Mouse (Mus musculus): ENCODE results near the gene Fam205a1. TPM values are rescaled to one million over a fixed set of nuclear protein-coding genes. Genes with fewer than 3 reads are reported as not detected.

The Fam205a1 gene
- polyA plus RNA-seq, 1 experiment: not detected

- 81% methylated on average over 6 of the region's 6 CpGs for WGBS
- TF ChIP-seq POLR2A (IDR thresholded peaks at IDR 0.05; ENCODE audit: low read depth, low read length): no peak
- no peak for TF ChIP-seq CTCF (IDR thresholded peaks at IDR 0.05; ENCODE audit: extremely low read depth, insufficient read length, insufficient replicate concordance, low read depth, low read length)
These were observed 33.2 kb upstream of the Fam205a1 start for GRCm38 (mm10) chr4:42886926-42887325.

GRCm38 (mm10) chr4:42880677-42880948 lies 26.9 kb upstream of the Fam205a1 start:
- Histone ChIP-seq H3K27ac (ENCODE audit: insufficient read depth, low read depth, low read length) (no peak overlapping the region), H3K4me1 (ENCODE audit: control insufficient read depth, insufficient read depth, insufficient read length, low read length) (no peaks in the 10 kb centered on the region), H3K27me3 (ENCODE audit: control insufficient read depth, insufficient read depth, low read length) (no peaks in the 10 kb centered on the region; the same call in 1 of the 2 replicates), H3K36me3 (ENCODE audit: control insufficient read depth, insufficient read depth, low read length) (no peaks in the 10 kb centered on the region), H3K4me3 (ENCODE audit: low read depth, low read length) (no peak overlapping the region)
- WGBS: 10% methylated on average over 1 of the region's 1 CpGs
- TF ChIP-seq CTCF (IDR thresholded peaks at IDR 0.05; ENCODE audit: extremely low read depth, insufficient read length, insufficient replicate concordance, low read depth, low read length) (no peak), POLR2A (IDR thresholded peaks at IDR 0.05; ENCODE audit: low read depth, low read length) (no peak)

More at GRCm38 (mm10) chr4:42886926-42887325, 33.2 kb upstream of the Fam205a1 start:
- Histone ChIP-seq H3K27ac (ENCODE audit: insufficient read depth, low read depth, low read length) (no peak overlapping the region), H3K4me3 (ENCODE audit: low read depth, low read length) (no peak overlapping the region), H3K27me3 (ENCODE audit: control insufficient read depth, insufficient read depth, low read length) (no peaks in the 10 kb centered on the region; the same call in 1 of the 2 replicates), H3K36me3 (ENCODE audit: control insufficient read depth, insufficient read depth, low read length) (no peaks in the 10 kb centered on the region), H3K4me1 (ENCODE audit: control insufficient read depth, insufficient read depth, insufficient read length, low read length) (no peaks in the 10 kb centered on the region)

GRCm38 (mm10) chr4:42879829-42880676 lies 26.4 kb upstream of the Fam205a1 start:
- H3K27me3 ChIP-seq (ENCODE audit: control insufficient read depth, insufficient read depth, low read length): no peaks in the 10 kb centered on the region
- H3K27ac ChIP-seq (ENCODE audit: insufficient read depth, low read depth, low read length): no peak overlapping the region
- 73% methylated on average over 16 of the region's 16 CpGs for WGBS
- no peaks in the 10 kb centered on the region for H3K36me3 ChIP-seq (ENCODE audit: control insufficient read depth, insufficient read depth, low read length)
- H3K4me1 ChIP-seq (ENCODE audit: control insufficient read depth, insufficient read depth, insufficient read length, low read length): no peaks in the 10 kb centered on the region
- H3K4me3 ChIP-seq (ENCODE audit: low read depth, low read length): no peak overlapping the region
- TF ChIP-seq CTCF (IDR thresholded peaks at IDR 0.05; ENCODE audit: extremely low read depth, insufficient read length, insufficient replicate concordance, low read depth, low read length) (no peak), POLR2A (IDR thresholded peaks at IDR 0.05; ENCODE audit: low read depth, low read length) (no peak)

GRCm38 (mm10) chr4:42877657-42878056 lies 24.0 kb upstream of the Fam205a1 start:
- Histone ChIP-seq H3K27ac (ENCODE audit: insufficient read depth, low read depth, low read length) (no peak overlapping the region), H3K36me3 (ENCODE audit: control insufficient read depth, insufficient read depth, low read length) (no peaks in the 10 kb centered on the region), H3K4me3 (ENCODE audit: low read depth, low read length) (no peak overlapping the region), H3K4me1 (ENCODE audit: control insufficient read depth, insufficient read depth, insufficient read length, low read length) (no peaks in the 10 kb centered on the region), H3K27me3 (ENCODE audit: control insufficient read depth, insufficient read depth, low read length) (no peaks in the 10 kb centered on the region)
- 47% methylated on average over 2 of the region's 2 CpGs for WGBS
- TF ChIP-seq POLR2A (IDR thresholded peaks at IDR 0.05; ENCODE audit: low read depth, low read length) (no peak), CTCF (IDR thresholded peaks at IDR 0.05; ENCODE audit: extremely low read depth, insufficient read length, insufficient replicate concordance, low read depth, low read length) (no peak)

GRCm38 (mm10) chr4:42876586-42877291 lies 23.1 kb upstream of the Fam205a1 start:
- 30% methylated on average over 5 of the region's 5 CpGs for WGBS
- Histone ChIP-seq H3K27ac (ENCODE audit: insufficient read depth, low read depth, low read length) (no peak overlapping the region), H3K4me1 (ENCODE audit: control insufficient read depth, insufficient read depth, insufficient read length, low read length) (no peaks in the 10 kb centered on the region), H3K27me3 (ENCODE audit: control insufficient read depth, insufficient read depth, low read length) (no peaks in the 10 kb centered on the region), H3K4me3 (ENCODE audit: low read depth, low read length) (no peak overlapping the region), H3K36me3 (ENCODE audit: control insufficient read depth, insufficient read depth, low read length) (no peaks in the 10 kb centered on the region)
- TF ChIP-seq POLR2A (IDR thresholded peaks at IDR 0.05; ENCODE audit: low read depth, low read length) (no peak), CTCF (IDR thresholded peaks at IDR 0.05; ENCODE audit: extremely low read depth, insufficient read length, insufficient replicate concordance, low read depth, low read length) (peak; percentile 43; the same call in 1 of the 2 replicates)

- 80% methylated on average over 7 of the region's 7 CpGs for WGBS
These were observed 20.4 kb upstream of the Fam205a1 start, which contains the start of gene Fam205c for GRCm38 (mm10) chr4:42874134-42874533. Fam205c (minus strand) TSS chr4:42874234.

More at GRCm38 (mm10) chr4:42874134-42874533, 20.4 kb upstream of the Fam205a1 start, which contains the start of gene Fam205c:
- no peaks in the 10 kb centered on the region for H3K36me3 ChIP-seq (ENCODE audit: control insufficient read depth, insufficient read depth, low read length)
- H3K4me3 ChIP-seq (ENCODE audit: low read depth, low read length): no peak within 1 kb of the TSS
- H3K27me3 ChIP-seq (ENCODE audit: control insufficient read depth, insufficient read depth, low read length): no peaks in the 10 kb centered on the region
- no peak within 1 kb of the TSS for H3K27ac ChIP-seq (ENCODE audit: insufficient read depth, low read depth, low read length)
- TF ChIP-seq CTCF (IDR thresholded peaks at IDR 0.05; ENCODE audit: extremely low read depth, insufficient read length, insufficient replicate concordance, low read depth, low read length): no peak
- TF ChIP-seq POLR2A (IDR thresholded peaks at IDR 0.05; ENCODE audit: low read depth, low read length): no peak
- no peaks in the 10 kb centered on the region for H3K4me1 ChIP-seq (ENCODE audit: control insufficient read depth, insufficient read depth, insufficient read length, low read length)
